Mouse (Mus musculus) spleen, adult 2 months (tissue): ENCODE measurements at regions not wholly inside any gene's neighbourhood (a gene's known extent, or its start where the extent isn't known, plus 50 kb on each side); places are given as distances from the start of the nearest gene placed in this dataset.

Experiments used
- DNase-seq, 2 experiments: peaks; one replicate each; pipeline versions ENCODE4 v3.0.0 to v3.0.0-alpha.2; 2012 to 2021; ENCODE audit warnings: low spot score in 2 of 2, low read depth in 1 of 2
- H3K27ac ChIP-seq: fragments of 200-500 bp; 2 replicates; pipeline ENCODE4 v1.5.1; 2012; ENCODE audit warnings: low read length, inconsistent platforms; ENCODE audit not compliant: insufficient read depth
- H3K27me3 ChIP-seq: fragments of 200-500 bp; 2 replicates; pipeline ENCODE4 v1.6.1; 2012; ENCODE audit warnings: mild to moderate bottlenecking, moderate library complexity, low read length, inconsistent platforms; ENCODE audit not compliant: control insufficient read depth, insufficient read depth
- H3K36me3 ChIP-seq: fragments of 200-500 bp; 2 replicates; pipeline ENCODE4 v1.6.1; 2012; ENCODE audit warnings: mild to moderate bottlenecking, low read length, inconsistent platforms; ENCODE audit not compliant: control insufficient read depth, insufficient read depth
- H3K4me1 ChIP-seq: fragments of 200-500 bp; 2 replicates; pipeline ENCODE4 v1.6.1; 2011; ENCODE audit warnings: inconsistent platforms; ENCODE audit not compliant: control insufficient read depth, insufficient read depth, insufficient read length
- H3K4me3 ChIP-seq: fragments of 200-500 bp; 2 replicates; pipeline ENCODE4 v1.5.1; 2011; ENCODE audit warnings: mild to moderate bottlenecking, inconsistent platforms; ENCODE audit not compliant: insufficient read depth, insufficient read length; ENCODE audit errors: extremely low read depth
- CTCF ChIP-seq: fragments of 200-500 bp; IDR thresholded peaks from 2 replicates; pipeline ENCODE4 v1.5.1; 2011; ENCODE audit warnings: mild to moderate bottlenecking, inconsistent platforms; ENCODE audit not compliant: insufficient read depth, insufficient read length, insufficient replicate concordance; ENCODE audit errors: extremely low read depth
- POLR2A ChIP-seq: fragments of 200-500 bp; IDR thresholded peaks from 2 replicates; pipeline ENCODE4 v1.6.1; 2011; ENCODE audit warnings: low read depth, low read length, inconsistent platforms
- WGBS: fragments of 180-500 bp; shearing (Covaris S2); methylation state at CpG from one replicate; pipeline ENCODE4 v1.1.7; 2018; 5-methylcytosine and 5-hydroxymethylcytosine counted together

DNA sequence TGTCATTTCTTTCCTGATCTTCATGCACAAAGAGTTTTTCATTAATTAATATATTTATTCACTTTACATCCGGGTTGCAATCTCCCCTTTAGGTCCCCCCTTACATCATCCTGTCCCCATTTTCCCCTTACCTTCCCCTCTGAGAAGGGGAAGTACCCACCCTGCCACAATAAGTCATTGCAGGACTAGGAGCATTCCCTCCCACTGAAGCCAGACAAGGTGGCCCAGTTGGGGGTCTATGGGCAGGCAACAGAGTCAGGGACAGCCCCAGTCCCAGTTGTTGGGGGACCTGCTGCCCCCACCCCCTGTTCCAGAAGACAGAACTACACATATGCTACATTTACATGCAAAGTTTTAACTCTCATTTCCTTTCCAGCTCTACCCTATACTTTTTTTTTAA lies 267.9 kb upstream of the Prdm1 start:
- DNase-seq: no peak
- H3K27ac ChIP-seq: no peak overlapping the region
- TF ChIP-seq CTCF (no peak), POLR2A (no peak)
- 62% methylated on average over 1 of the region's 1 CpGs for WGBS
- no peaks in the 10 kb centered on the region for H3K36me3 ChIP-seq
- no peak overlapping the region for H3K4me3 ChIP-seq
- no peaks in the 10 kb centered on the region for H3K4me1 ChIP-seq
- no peaks in the 10 kb centered on the region for H3K27me3 ChIP-seq

DNA sequence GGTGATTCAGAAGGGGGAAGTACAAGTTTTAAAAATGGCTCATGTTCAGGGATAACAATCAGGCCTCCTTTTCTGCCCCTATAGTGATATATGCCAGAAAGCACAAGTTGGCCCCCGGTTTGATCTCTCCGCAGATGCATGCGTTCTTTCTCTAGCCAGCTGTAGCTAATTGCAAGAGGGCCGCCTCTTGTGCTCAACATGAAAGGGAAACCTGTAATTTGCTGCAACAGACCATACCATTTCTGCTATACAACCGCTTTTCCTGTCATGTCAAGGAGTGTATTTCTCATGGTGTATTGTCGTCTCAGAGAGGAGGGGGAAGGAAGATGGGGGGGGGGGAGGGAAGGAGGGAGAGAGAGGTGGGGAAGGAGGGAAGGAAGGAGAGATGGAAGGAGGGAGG lies 257.1 kb upstream of the Prdm1 start:
- no peaks in the 10 kb centered on the region for H3K27me3 ChIP-seq
- no peaks in the 10 kb centered on the region for H3K4me1 ChIP-seq
- no peak for DNase-seq
- 68% methylated on average over 6 of the region's 6 CpGs for WGBS
- no peak overlapping the region for H3K4me3 ChIP-seq
- no peak for TF ChIP-seq CTCF
- TF ChIP-seq POLR2A: no peak
- H3K36me3 ChIP-seq: no peaks in the 10 kb centered on the region
- no peak overlapping the region for H3K27ac ChIP-seq

- H3K4me1 ChIP-seq: no peaks in the 10 kb centered on the region
- TF ChIP-seq CTCF (no peak), POLR2A (no peak)
- no peak overlapping the region for H3K4me3 ChIP-seq
- no peaks in the 10 kb centered on the region for H3K36me3 ChIP-seq
- H3K27me3 ChIP-seq: no peaks in the 10 kb centered on the region
- no peak for DNase-seq
- no peak overlapping the region for H3K27ac ChIP-seq
- WGBS: 87% methylated on average over 5 of the region's 5 CpGs
These were observed 252.2 kb upstream of the Prdm1 start for GRCm38 (mm10) chr10:44780381-44780958.

DNA sequence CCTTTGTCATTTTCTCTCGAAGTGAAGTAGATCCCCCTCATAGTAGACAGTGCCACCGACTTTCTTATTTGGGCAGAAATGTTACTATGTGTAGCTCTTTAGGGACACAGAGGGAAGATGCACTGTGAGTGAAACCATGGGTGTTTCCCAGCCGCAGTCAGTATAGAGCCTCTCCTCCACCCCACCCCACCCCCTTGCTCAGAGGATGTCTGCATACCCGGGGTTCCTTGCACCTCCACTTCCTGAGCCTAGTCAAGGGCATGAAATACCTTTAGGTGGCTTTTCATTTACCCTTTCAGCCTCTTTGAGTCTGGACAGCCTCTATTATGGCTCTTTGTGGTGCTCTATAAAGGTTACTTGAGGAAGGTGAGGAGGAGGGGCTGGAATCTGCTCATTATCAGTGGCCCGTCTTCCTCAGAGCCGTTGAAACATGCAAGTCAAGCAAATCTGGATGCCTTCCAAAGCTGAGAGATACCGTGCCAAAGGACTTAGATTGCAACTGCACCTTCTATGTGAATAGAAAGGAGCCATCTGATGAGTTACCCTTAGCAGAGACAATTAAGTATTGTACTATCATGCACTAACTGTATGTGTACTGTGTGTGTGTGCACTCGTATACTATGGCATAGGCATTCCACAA lies 251.4 kb upstream of the Prdm1 start:
- TF ChIP-seq POLR2A (no peak), CTCF (no peak)
- Histone ChIP-seq H3K36me3 (no peaks in the 10 kb centered on the region), H3K4me3 (no peak overlapping the region), H3K4me1 (no peaks in the 10 kb centered on the region), H3K27me3 (no peaks in the 10 kb centered on the region), H3K27ac (no peak overlapping the region)
- DNase-seq: no peak
- WGBS: 66% methylated on average over 8 of the region's 8 CpGs

DNA sequence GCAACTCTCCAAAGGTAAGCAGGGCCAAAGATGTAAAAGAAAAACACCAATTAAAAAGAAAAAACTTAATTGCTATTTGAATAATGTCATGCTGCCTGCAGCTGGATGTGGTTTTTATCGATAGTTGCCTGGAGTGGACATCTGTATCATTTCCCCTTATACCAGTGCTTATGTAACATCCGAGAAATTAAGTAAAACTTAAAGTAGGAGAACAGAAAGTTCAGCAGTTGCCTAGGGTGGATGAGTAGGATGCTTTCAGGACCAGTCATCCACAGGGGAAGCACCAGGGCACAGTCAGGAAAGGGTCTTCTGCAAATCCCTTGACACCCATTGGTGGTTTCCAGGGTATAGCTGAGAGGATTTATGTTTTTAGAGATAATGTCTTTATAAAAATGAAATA lies 248.9 kb upstream of the Prdm1 start:
- Histone ChIP-seq H3K4me3 (no peak overlapping the region), H3K36me3 (no peaks in the 10 kb centered on the region), H3K27ac (no peak overlapping the region), H3K4me1 (no peaks in the 10 kb centered on the region), H3K27me3 (no peaks in the 10 kb centered on the region)
- WGBS: 76% methylated on average over 2 of the region's 2 CpGs
- no peak for DNase-seq
- TF ChIP-seq POLR2A (no peak), CTCF (no peak)

- DNase-seq: no peak
- H3K4me1 ChIP-seq: no peaks in the 10 kb centered on the region
- WGBS: 64% methylated on average over 2 of the region's 2 CpGs
- no peak overlapping the region for H3K4me3 ChIP-seq
- H3K36me3 ChIP-seq: no peaks in the 10 kb centered on the region
- TF ChIP-seq POLR2A: no peak
- TF ChIP-seq CTCF: no peak
- H3K27ac ChIP-seq: no peak overlapping the region
- H3K27me3 ChIP-seq: no peaks in the 10 kb centered on the region
These were observed 247.9 kb upstream of the Prdm1 start for GRCm38 (mm10) chr10:44776175-44776574.

DNA sequence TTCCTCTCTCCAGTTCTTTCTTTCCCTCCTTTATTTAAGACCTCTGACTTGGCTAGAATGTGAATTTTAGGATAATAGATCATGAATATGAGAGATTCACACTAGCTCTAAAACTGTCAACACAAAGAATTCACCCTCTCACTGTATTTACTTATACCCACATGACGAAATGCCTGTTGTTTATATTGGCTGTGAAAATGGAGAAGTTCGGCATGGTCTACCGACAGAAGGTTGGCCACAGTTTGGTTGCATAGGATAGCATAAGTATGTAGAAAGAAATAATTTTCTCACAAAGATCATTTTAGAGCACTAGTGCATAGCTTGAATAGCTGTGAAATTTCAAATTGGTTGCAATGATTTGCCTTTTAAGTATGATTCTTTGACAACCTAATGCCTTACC lies 237.2 kb upstream of the Prdm1 start:
- H3K36me3 ChIP-seq: no peaks in the 10 kb centered on the region
- H3K27ac ChIP-seq: no peak overlapping the region
- no peak for TF ChIP-seq POLR2A
- no peak for TF ChIP-seq CTCF
- no peaks in the 10 kb centered on the region for H3K27me3 ChIP-seq
- DNase-seq: no peak
- no peak overlapping the region for H3K4me3 ChIP-seq
- no peaks in the 10 kb centered on the region for H3K4me1 ChIP-seq
- WGBS: 77% methylated on average over 3 of the region's 3 CpGs
